Mouse (Mus musculus): ENCODE measurements around the gene Vmn1r122. TPM values are rescaled to one million over a fixed set of nuclear protein-coding genes. Genes with fewer than 3 reads are reported as not detected.
"Not testable (repeated sequence)": the region's sequence is repeated elsewhere in the genome, so short reads cannot be mapped to it uniquely, and the experiment has no call there.

Vmn1r122 gene
- not detected in 2 replicates for polyA plus RNA-seq (2015; fragmentation: Nextera tagmentation; extraction: Ambion mirVana)

- not testable (repeated sequence) for ATAC-seq (replicated peaks; ENCODE audit: extremely low read depth, insufficient read depth, low FRiP score); H3K4me3 ChIP-seq (ENCODE audit: low read length); H3K4me2 ChIP-seq (ENCODE audit: low read depth, low read length); H3K9ac ChIP-seq (ENCODE audit: low read length); H3K27ac ChIP-seq (ENCODE audit: low read length); H3K9me3 ChIP-seq (replicated peaks; ENCODE audit: control insufficient read depth, low read length); H3K27me3 ChIP-seq (ENCODE audit: control insufficient read depth, insufficient read depth, low read length); H3K4me1 ChIP-seq (ENCODE audit: control insufficient read depth, insufficient read depth, low read length); H3K36me3 ChIP-seq (ENCODE audit: control insufficient read depth, insufficient read depth)
- 55% methylated on average over 2 of the region's 3 CpGs for WGBS
These were observed at the start of gene Vmn1r122 for GRCm38 (mm10) chr7:21134028-21134427. Gene Vmn1r122 (minus strand): TSS chr7:21134128.

DNA sequence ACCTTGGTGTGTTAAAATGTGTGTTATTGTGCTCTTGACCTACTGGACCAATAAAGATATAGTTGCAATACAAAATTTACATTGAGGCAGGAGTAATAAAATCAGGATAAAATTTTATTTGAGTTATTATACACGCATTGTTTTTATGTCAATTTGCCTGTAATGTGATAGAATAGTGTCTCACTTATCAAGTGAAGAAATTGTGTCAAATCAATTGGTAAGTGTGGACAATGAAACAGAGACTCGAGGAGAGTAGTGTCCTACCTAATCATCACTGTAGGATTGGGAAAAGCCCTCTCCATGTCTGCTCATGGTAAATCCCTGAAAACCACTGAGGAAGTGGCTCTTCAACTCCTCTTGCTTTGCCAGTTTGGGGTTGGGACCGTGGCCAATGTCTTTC, 28.0 kb upstream of the Vmn1r122 start, which contains the start of gene Vmn1r123:
TSS of gene Vmn1r123 (plus strand) at position 301 of the 400 bp plus-strand sequence.
- not testable (repeated sequence) for H3K9ac ChIP-seq (ENCODE audit: low read length); H3K27me3 ChIP-seq (ENCODE audit: control insufficient read depth, insufficient read depth, low read length); H3K9me3 ChIP-seq (replicated peaks; ENCODE audit: control insufficient read depth, low read length); H3K4me2 ChIP-seq (ENCODE audit: low read depth, low read length); H3K4me3 ChIP-seq (ENCODE audit: low read length); H3K4me1 ChIP-seq (ENCODE audit: control insufficient read depth, insufficient read depth, low read length); ATAC-seq (replicated peaks; ENCODE audit: extremely low read depth, insufficient read depth, low FRiP score); H3K27ac ChIP-seq (ENCODE audit: low read length); H3K36me3 ChIP-seq (ENCODE audit: control insufficient read depth, insufficient read depth)
- WGBS = 29% methylated on average over 1 of the region's 3 CpGs

- ATAC-seq (replicated peaks; ENCODE audit: extremely low read depth, insufficient read depth, low FRiP score) = not testable (repeated sequence)
- WGBS = 76% methylated on average over 4 of the region's 5 CpGs
These were observed 35.5 kb downstream of the Vmn1r122 start, which contains the start of gene Vmn1r121 for GRCm38 (mm10) chr7:21098413-21098812. Gene Vmn1r121 (minus strand): TSS chr7:21098513.

More at GRCm38 (mm10) chr7:21098413-21098812, 35.5 kb downstream of the Vmn1r122 start, which contains the start of gene Vmn1r121:
- H3K4me2 ChIP-seq (ENCODE audit: low read depth, low read length); H3K4me3 ChIP-seq (ENCODE audit: low read length); H3K4me1 ChIP-seq (ENCODE audit: control insufficient read depth, insufficient read depth, low read length); H3K27me3 ChIP-seq (ENCODE audit: control insufficient read depth, insufficient read depth, low read length); H3K27ac ChIP-seq (ENCODE audit: low read length); H3K9ac ChIP-seq (ENCODE audit: low read length); H3K36me3 ChIP-seq (ENCODE audit: control insufficient read depth, insufficient read depth); H3K9me3 ChIP-seq (replicated peaks; ENCODE audit: control insufficient read depth, low read length): not testable (repeated sequence)

Other genes starting within 250 kb of the Vmn1r122 start
- not detected in 2 replicates for gene Vmn1r118, start 221.8 kb downstream of the Vmn1r122 start, polyA plus RNA-seq (2015; fragmentation: Nextera tagmentation; extraction: Ambion mirVana)
- gene Vmn1r119, start 121.7 kb downstream of the Vmn1r122 start, polyA plus RNA-seq (2015; fragmentation: Nextera tagmentation; extraction: Ambion mirVana) = not detected in 2 replicates
- not detected in 2 replicates for gene Vmn1r120, start 80.3 kb downstream of the Vmn1r122 start, polyA plus RNA-seq (2015; fragmentation: Nextera tagmentation; extraction: Ambion mirVana)
- gene Vmn1r121, start 35.6 kb downstream of the Vmn1r122 start, polyA plus RNA-seq (2015; fragmentation: Nextera tagmentation; extraction: Ambion mirVana) = not detected in 2 replicates
- not detected in 2 replicates for gene Vmn1r123, start 28.1 kb upstream of the Vmn1r122 start, polyA plus RNA-seq (2015; fragmentation: Nextera tagmentation; extraction: Ambion mirVana)
- gene Gm5157, start 56.3 kb upstream of the Vmn1r122 start, polyA plus RNA-seq (2015; fragmentation: Nextera tagmentation; extraction: Ambion mirVana) = not detected in 2 replicates
- not detected in 2 replicates for gene Vmn1r124, start 126.5 kb upstream of the Vmn1r122 start, polyA plus RNA-seq (2015; fragmentation: Nextera tagmentation; extraction: Ambion mirVana)
- gene Vmn1r125, start 138.1 kb upstream of the Vmn1r122 start, polyA plus RNA-seq (2015; fragmentation: Nextera tagmentation; extraction: Ambion mirVana) = not detected in 2 replicates
- gene Vmn1r126, start 167.3 kb upstream of the Vmn1r122 start, polyA plus RNA-seq (2015; fragmentation: Nextera tagmentation; extraction: Ambion mirVana) = not detected in 2 replicates
- gene Vmn1r127, start 185.7 kb upstream of the Vmn1r122 start, polyA plus RNA-seq (2015; fragmentation: Nextera tagmentation; extraction: Ambion mirVana) = not detected in 2 replicates
- gene Vmn1r128, start 215.2 kb upstream of the Vmn1r122 start, polyA plus RNA-seq (2015; fragmentation: Nextera tagmentation; extraction: Ambion mirVana) = not detected in 2 replicates
- gene Vmn1r129, start 227.2 kb upstream of the Vmn1r122 start, polyA plus RNA-seq (2015; fragmentation: Nextera tagmentation; extraction: Ambion mirVana) = not detected in 2 replicates